Mouse (Mus musculus) stomach, embryonic 14.5 days (tissue): ENCODE results near the gene Cfap70. TPM values are rescaled to one million over a fixed set of nuclear protein-coding genes. Genes with fewer than 3 reads are reported as not detected.

Source experiments
- ATAC-seq: fragments of 200-750 bp; cut with Nextera tagmentation; 2 replicates; pipeline ENCODE4 v1.8.0; 2017; ENCODE audit warnings: low read depth, moderate TSS enrichment; ENCODE audit not compliant: insufficient number of reproducible peaks, insufficient read depth, low FRiP score
- H3K27ac ChIP-seq: fragments of 300-500 bp; sonication (generic); 2 replicates; pipeline ENCODE4 v1.5.1; 2014; ENCODE audit warnings: mild to moderate bottlenecking, low read length, moderate library complexity, mixed read lengths
- H3K27me3 ChIP-seq: fragments of 300-500 bp; sonication (generic); 2 replicates; pipeline ENCODE4 v1.6.1; 2014; ENCODE audit warnings: low read length, control low read depth, mixed read lengths; ENCODE audit not compliant: control insufficient read depth, insufficient read depth
- H3K36me3 ChIP-seq: fragments of 300-500 bp; sonication (generic); 2 replicates; pipeline ENCODE4 v1.6.1; 2014; ENCODE audit warnings: mild to moderate bottlenecking, control low read depth, low read length, moderate library complexity, mixed read lengths; ENCODE audit not compliant: control insufficient read depth, insufficient read depth
- H3K4me1 ChIP-seq: fragments of 300-500 bp; sonication (generic); 2 replicates; pipeline ENCODE4 v1.6.1; 2014; ENCODE audit warnings: low read length, control low read depth, mixed read lengths; ENCODE audit not compliant: control insufficient read depth, insufficient read depth
- H3K4me2 ChIP-seq: fragments of 300-500 bp; sonication (generic); replicated peaks from 2 replicates; pipeline ENCODE4 v1.6.1; 2014; ENCODE audit warnings: low read depth, low read length, control low read depth
- H3K4me3 ChIP-seq: fragments of 300-500 bp; sonication (generic); 2 replicates; pipeline ENCODE4 v1.5.1; 2014; ENCODE audit warnings: low read depth, low read length, control low read depth
- H3K9ac ChIP-seq: fragments of 300-500 bp; sonication (generic); replicated peaks from 2 replicates; pipeline ENCODE4 v1.6.1; 2014; ENCODE audit warnings: low read depth, mild to moderate bottlenecking, control low read depth, low read length, moderate library complexity, mixed read lengths
- H3K9me3 ChIP-seq: fragments of 300-500 bp; sonication (generic); 2 replicates; pipeline ENCODE4 v1.6.1; 2016; ENCODE audit warnings: low read depth, low read length, control low read depth; ENCODE audit not compliant: control insufficient read depth
- WGBS: fragments of 180-500 bp; shearing (Covaris S2); extraction: QIAGEN DNeasy Blood & Tissue Kit; methylation state at CpG from one replicate; pipeline ENCODE4 v1.1.7; 2014; 5-methylcytosine and 5-hydroxymethylcytosine counted together
- polyA plus RNA-seq: library from polyadenylated mRNA; unstranded; fragments of >200 nt; fragmentation: Nextera tagmentation; extraction: Ambion mirVana; gene quantifications from 2 replicates; pipeline ENCODE4 v1.2.1, GENCODE M21; 2014

The Cfap70 gene
- polyA plus RNA-seq, 1 experiment from 2014 or later: 0.27 TPM

DNA sequence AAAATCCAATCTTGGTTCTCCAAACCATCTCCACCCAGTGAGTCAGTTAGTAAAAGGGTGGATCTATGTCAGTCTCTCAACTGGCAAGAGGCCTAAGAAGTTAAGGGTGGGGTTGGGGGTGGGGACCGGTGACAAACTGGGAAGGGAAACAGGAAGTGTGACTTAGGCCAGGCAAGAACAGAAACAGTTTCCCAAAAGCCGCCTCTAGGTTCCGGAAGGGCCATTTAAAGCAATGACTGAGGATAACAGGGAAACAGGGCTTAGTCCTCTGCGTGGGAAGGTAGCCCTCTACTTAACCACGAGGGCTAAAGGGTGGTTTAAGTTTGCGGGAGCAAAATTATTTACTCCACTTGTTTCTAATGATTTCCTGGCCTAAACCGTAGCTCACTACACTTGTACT, 26.8 kb upstream of the Cfap70 start:
- H3K9me3 ChIP-seq: no peaks in the 10 kb centered on the region
- no peaks in the 10 kb centered on the region for H3K36me3 ChIP-seq
- WGBS: 13% methylated on average over 7 of the region's 7 CpGs
- no peaks in the 10 kb centered on the region for H3K27me3 ChIP-seq
- peak overlapping the region; percentile 80 for H3K4me2 ChIP-seq
- 0 out of 2 replicates have a peak overlapping the region, but pooled peaks have one; percentile 48 for H3K9ac ChIP-seq
- H3K4me3 ChIP-seq: peak overlapping the region; percentile 70
- H3K27ac ChIP-seq: peak overlapping the region; percentile 68
- ATAC-seq: peak; percentile 54; the same call in 1 of the 2 replicates
- peaks cover 5% of the 10 kb centered on the region; the same call in 1 of the 2 replicates for H3K4me1 ChIP-seq

DNA sequence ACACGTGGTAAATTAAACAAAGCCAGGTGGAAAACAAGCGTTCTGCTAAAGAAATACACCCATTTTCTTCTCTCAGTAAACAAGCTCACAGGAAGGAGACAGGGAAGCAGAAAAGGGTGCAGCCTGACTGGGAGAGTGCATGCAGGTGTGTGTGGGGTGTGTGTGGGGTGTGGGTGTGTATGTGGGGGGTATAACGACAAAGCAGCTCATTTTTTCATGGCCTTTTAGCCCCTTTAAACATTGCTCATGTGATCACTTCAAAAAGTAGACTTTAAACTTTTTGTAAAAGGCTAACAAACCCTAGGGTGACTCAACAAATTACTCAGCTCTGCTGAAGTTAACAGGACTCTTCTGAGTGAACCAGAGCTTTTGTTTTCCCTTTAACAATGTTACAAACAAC, 26.4 kb upstream of the Cfap70 start:
- Histone ChIP-seq H3K4me3 (peak overlapping the region; percentile 70), H3K4me2 (peak overlapping the region; percentile 80), H3K4me1 (peaks cover 5% of the 10 kb centered on the region; the same call in 1 of the 2 replicates), H3K9ac (0 out of 2 replicates have a peak overlapping the region, but pooled peaks have one; percentile 48), H3K27ac (peak overlapping the region; percentile 68; the same call in 1 of the 2 replicates), H3K27me3 (no peaks in the 10 kb centered on the region), H3K36me3 (no peaks in the 10 kb centered on the region), H3K9me3 (no peaks in the 10 kb centered on the region)
- 0 out of 2 replicates have a peak, but pooled peaks have one; percentile 34 for ATAC-seq
- 23% methylated on average over 3 of the region's 3 CpGs for WGBS

DNA sequence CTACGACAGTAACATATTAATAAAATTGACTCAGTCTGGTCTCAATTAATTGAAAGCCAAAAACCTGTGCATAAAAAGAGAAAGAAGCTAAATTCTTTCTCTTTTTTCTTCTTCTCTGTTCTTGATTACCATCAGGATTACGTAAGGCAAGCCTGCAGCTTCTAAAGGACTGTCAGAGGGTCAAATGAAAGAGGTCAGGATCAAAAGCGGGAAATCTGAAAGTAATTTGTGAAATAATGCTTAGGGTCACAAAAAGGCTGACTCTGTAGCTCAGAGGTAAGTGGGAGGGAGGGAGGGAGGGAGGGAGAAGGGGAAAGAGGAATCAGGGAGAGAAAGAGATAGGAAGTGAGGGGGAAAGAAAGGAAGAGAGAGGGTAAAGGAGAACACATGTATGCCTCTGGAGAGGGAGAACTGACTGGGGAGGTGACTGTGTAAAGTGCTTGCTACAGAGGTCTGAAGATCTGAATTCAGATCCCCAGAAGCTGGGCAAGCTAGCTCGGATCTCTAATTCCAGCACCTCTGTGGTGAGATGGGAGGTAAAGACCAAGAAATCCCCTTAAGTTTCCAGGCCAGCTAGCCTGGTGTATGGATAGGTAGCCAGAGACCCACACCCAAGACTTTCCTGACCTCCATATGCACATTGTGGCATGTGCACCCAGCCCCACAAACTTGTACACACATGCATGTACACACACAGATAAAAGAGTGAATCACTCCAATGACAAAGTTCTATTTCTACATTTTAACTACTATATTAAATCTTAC, 25.4 kb upstream of the Cfap70 start:
- Histone ChIP-seq H3K36me3 (no peaks in the 10 kb centered on the region), H3K27me3 (no peaks in the 10 kb centered on the region), H3K9ac (no peak overlapping the region), H3K4me2 (no peak overlapping the region), H3K4me3 (no peak overlapping the region), H3K27ac (no peak overlapping the region), H3K9me3 (no peaks in the 10 kb centered on the region), H3K4me1 (peaks cover 5% of the 10 kb centered on the region; the same call in 1 of the 2 replicates)
- 67% methylated on average over 4 of the region's 4 CpGs for WGBS
- no peak for ATAC-seq

DNA sequence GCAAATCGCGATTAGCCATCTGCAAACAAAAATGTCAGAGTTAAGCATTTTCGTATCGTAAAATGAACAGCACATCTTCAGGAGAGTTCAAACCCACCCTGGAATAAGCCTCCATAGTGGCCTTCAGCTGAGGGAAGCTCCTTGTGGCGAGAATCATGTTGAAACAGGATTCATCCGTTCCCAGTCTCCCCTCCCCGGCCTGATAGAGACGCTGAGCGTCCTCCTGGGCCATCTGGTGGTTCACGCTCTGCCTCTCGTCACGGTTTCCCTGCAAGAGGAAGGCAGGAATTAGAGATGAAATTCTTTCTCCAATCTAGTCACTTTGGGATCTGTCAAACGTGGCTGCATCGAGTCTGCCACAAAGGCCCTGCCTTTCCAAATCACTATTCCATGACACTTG, 8.2 kb upstream of the Cfap70 start:
- Histone ChIP-seq H3K36me3 (peaks cover 44% of the 10 kb centered on the region; the same call in 1 of the 2 replicates), H3K9ac (no peak overlapping the region), H3K27ac (no peak overlapping the region), H3K4me2 (no peak overlapping the region), H3K9me3 (no peaks in the 10 kb centered on the region), H3K4me3 (no peak overlapping the region), H3K4me1 (no peaks in the 10 kb centered on the region), H3K27me3 (no peaks in the 10 kb centered on the region)
- WGBS: 74% methylated on average over 14 of the region's 14 CpGs
- ATAC-seq: no peak

DNA sequence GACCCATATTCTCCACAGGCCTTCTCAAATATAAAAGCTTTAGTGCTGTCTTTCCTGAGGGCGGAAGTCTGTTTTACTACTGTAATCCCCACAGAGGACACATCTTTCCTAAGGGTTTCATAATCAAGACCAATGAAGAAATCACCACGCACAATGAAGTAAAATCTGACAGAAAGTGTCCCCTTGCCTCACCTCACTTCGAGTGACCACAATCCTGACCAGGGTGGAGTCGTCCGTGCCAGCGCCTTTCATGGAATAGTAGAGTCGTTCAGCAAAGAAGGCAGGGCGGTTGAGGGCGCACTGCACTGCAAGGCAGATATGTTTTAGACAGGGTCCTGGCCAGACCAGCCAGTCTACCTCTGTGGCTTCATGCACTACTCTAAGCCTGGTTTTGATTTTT, 6.4 kb upstream of the Cfap70 start:
- Histone ChIP-seq H3K27me3 (no peaks in the 10 kb centered on the region), H3K36me3 (peaks cover 27% of the 10 kb centered on the region; the same call in 1 of the 2 replicates), H3K4me2 (no peak overlapping the region), H3K9me3 (no peaks in the 10 kb centered on the region), H3K4me1 (no peaks in the 10 kb centered on the region), H3K27ac (no peak overlapping the region), H3K4me3 (no peak overlapping the region), H3K9ac (no peak overlapping the region)
- no peak for ATAC-seq
- WGBS: 93% methylated on average over 9 of the region's 9 CpGs

DNA sequence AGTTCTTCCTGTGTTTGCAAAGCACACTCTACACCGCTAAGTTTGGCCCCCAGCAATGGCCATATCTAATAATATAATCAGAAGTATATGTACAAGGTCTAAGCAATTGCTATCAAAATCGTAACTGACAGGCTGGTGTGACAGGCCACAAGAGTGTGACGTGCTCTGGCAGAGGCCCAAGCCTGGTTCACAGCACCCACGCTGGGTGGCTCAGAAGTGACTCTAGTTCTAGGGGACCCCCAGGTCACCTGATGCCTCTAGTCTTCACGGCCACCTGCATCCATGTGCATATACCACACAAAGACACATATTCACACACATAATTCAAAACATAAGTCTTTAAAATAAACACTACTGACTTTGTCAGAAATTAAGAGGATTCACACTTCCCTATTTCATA, 903 bp upstream of the Cfap70 start:
- no peak for ATAC-seq
- Histone ChIP-seq H3K9ac (no peak overlapping the region), H3K27me3 (no peaks in the 10 kb centered on the region), H3K4me2 (no peak overlapping the region), H3K9me3 (no peaks in the 10 kb centered on the region), H3K27ac (no peak overlapping the region), H3K36me3 (peaks cover 3% of the 10 kb centered on the region; the same call in 1 of the 2 replicates), H3K4me1 (no peaks in the 10 kb centered on the region), H3K4me3 (no peak overlapping the region)
- WGBS: 87% methylated on average over 5 of the region's 5 CpGs

DNA sequence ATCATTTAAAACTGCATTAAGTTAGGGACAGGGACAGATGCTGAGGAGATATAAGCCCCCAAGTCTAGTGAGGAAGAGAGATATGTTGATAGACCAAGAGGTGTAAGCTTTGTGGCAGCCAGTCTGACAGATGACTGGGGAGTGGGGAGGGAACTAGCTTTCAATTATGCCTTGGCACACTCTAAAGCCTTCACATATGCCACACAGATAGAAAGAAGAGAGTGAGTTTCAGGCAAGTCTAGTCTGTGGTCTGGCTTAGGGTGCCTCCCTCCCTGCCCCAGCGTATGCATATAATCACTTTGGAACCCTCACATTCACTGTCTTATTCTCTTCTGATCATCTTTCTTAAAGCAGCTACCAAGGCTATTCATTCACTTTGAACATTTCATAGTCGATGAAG, 724 bp downstream of the Cfap70 start:
- no peak for ATAC-seq
- Histone ChIP-seq H3K27ac (no peak overlapping the region), H3K4me1 (no peaks in the 10 kb centered on the region), H3K9me3 (no peaks in the 10 kb centered on the region), H3K4me2 (peak overlapping the region; percentile 55), H3K36me3 (peaks cover 2% of the 10 kb centered on the region; the same call in 1 of the 2 replicates), H3K4me3 (peak overlapping the region; percentile 29), H3K9ac (no peak overlapping the region), H3K27me3 (no peaks in the 10 kb centered on the region)
- WGBS: 10% methylated on average over 2 of the region's 2 CpGs

DNA sequence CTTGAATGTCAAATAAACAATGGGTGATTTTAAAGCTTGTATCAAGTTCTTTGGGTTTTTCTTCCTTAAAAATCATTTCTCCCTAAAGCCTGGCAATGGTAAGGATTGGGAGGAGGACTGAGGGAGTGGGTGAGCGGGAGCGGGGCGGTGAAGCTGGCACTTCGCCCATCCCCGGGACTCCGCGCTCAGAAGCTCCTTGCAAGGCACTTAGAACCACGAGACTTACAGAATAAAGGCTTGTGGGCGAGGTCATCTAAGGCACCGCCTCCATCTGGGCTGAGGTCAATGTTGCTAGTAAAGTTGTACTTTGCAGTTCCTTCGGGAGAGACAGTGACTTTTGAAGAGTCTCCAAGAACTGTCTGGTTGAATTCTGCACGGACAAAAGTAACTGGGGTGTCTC, 4.8 kb downstream of the Cfap70 start:
- no peak overlapping the region for H3K27ac ChIP-seq
- H3K36me3 ChIP-seq: no peaks in the 10 kb centered on the region
- ATAC-seq: no peak
- H3K9me3 ChIP-seq: no peaks in the 10 kb centered on the region
- no peak overlapping the region for H3K4me2 ChIP-seq
- WGBS: 46% methylated on average over 12 of the region's 12 CpGs
- no peak overlapping the region for H3K4me3 ChIP-seq
- H3K9ac ChIP-seq: no peak overlapping the region
- no peaks in the 10 kb centered on the region for H3K4me1 ChIP-seq
- H3K27me3 ChIP-seq: no peaks in the 10 kb centered on the region
